Mouse (Mus musculus) v-Abl transformed pro-B cells (cell line): Measurements from ENCODE around the gene Wbp1l.

Source experiments
- in situ Hi-C, 2 experiments: fragments of 400-800 bp; cut with MboI; formaldehyde crosslinking; loops; one replicate each; pipeline ENCODE4 v1.15.1; 2025; ENCODE audit not compliant: unreplicated experiment in 2 of 2

The Wbp1l gene

DNA sequence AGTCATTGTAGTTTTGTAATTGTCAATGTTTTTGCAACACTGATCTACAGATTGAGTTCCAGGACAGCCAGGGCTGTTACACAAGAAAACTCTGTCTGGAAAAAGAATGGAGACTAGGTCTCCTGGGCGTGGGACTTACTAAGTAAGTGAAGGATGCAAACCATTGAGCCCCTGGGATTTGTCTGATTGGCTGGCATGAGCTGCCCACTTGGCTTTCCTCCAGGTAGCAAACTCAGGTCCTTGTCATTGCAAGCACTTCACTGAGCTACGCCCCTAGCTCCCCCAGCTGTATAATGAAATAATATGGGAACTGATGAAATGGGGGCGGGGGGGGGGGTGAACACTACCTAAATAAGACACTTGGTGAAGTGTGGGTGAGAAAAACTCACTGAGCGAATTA lies 94.3 kb downstream of the Wbp1l start:
- in situ Hi-C loops = no loop called here

DNA sequence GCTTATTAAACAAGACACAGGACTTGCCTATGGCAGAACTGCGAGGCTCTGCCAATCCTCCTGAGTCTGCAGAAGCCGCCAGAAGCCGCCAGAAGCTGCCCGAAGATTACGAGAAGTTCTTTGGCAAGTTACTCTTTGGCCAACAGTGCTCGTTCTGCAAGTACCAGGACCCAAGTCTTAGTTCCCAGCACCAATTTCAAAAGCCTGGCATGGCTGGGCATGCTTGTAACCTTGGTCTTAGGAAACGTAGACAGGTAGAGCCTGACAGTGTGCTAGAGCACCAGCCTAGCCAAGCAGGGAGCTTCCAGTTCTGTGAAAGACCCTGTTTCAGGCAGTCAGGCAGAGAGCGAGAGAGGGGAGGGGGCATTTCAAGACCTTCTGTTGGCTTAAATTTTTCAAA lies 97.6 kb downstream of the Wbp1l start:
- in situ Hi-C loops = no loop called here

DNA sequence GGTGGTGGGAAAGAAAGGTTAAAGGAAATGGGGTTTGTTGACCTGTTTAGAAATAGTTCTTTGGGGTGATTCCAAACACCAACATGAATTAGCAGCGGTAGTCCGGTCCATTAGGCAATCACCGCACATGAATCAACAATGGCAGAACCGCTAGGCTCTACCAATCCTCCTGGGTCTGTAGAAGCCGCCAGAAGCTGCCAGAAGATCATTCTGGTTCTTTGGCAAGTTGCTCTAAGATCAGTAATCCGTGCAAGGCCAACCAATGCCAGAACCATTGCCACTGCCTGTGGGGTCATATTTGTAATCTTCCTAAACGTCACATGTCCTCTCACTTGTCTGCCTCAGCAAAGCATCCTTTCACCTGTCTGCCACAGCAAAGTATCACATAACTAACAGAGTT lies 98.1 kb downstream of the Wbp1l start:
- in situ Hi-C loops = no loop called here

DNA sequence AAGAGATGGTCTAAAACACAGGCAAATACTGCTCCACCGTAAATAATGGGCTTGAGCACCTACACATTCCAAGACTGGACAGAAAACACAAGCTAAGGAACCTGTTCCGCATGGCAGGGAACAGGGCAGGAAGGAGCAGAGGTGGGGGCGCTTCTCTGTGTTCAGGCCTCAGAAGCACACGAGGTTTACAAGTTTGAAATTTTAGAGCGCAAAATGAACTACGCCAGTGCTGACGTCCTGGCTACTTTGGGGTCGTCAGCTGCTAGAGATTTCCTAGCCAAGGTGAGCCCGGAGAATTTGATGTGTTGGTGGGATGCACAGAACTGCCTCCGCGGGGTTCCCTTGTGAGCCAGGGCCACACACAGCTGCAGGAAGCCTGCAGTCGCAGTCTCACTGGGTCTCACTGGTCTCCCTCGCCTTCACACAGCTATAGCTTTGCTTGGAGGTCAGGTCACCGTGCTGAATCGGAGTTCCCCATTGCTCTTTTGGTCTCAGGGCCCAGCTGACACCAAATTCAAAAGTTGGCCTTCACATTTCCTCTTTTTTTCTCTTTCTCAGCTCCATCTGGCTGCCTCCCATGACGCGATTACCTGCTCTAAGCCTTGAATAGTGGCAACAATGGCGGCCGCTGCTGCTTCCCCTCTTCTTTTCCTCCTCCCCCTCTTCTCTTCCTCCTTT lies 99.1 kb downstream of the Wbp1l start:
- in situ Hi-C loops = no loop called here

DNA sequence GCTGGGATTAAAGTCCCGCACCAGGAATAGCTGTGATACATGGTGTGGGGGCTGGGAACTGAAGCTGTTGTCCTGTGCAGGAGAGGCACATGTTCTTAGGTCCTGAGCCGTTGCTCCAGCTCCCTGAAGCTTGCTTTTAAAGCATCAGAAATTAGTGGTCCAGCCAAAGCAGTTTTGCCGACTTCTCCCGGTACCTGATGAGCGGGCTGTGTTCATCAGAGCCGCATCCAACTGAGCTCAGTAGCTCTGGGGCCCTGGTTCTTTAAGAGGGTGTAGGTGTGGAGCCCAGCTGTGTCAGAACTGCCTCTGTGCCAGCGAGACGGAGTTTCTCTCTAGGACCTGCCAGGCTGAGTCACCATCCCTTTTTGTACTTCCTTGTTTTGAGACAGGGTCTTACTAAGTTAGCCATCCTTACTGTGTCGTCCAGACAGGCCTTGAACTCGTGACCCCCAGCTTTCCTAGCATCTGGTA lies 100.2 kb downstream of the Wbp1l start:
- in situ Hi-C loops = no loop called here

DNA sequence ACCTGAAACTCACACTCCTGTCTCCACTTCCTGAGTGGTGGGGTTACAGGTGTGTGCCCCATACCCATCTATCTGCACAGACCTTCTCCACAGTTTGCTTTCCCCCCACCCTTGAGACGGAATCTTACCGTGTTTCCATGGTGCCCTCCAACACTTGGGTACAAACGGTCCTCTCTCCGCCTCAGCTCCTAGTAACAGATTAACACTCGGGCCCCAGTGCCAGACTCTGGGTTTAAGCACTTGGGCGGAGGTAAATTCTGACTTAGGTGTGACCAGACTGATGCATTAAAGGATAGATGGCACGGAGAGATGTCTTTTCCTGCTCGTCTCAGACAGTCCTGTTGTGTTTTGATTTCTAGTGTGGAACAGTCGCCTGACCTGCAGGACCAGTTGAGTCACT lies 102.3 kb downstream of the Wbp1l start:
- in situ Hi-C loops = no loop called here

DNA sequence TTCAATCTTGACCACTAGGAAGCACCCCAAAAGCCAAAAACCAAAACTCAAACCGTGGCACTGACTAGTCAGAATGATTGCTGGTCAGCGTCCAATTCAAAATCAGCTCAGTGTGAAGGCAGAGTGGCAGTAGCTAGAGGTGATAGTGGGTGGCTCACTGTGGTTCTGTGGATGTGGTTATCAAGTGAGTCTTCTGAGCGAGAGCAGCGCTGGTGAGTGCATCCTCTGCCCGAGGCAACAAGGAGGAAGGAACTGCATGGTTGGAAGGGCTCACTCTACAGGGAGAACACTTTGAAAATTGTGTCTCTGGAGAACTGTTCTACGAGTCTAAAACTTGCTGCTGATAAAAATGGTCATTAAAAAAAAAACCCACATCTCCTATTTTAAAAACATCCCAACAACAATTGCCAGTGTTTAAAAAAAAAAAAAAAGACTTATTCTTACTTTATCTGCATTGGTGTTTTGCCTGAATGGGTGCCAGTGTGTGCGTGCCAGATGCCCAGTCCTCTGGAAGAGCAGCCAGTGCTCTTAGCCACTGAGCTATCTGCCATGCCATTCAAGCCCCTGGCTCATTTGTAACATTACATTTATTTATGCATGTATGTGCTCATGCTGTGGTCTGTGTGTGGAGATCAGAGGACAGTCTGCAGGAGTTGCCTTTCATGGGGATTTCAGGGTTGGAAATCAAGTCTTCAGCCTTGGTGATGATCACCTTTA lies 107.1 kb downstream of the Wbp1l start:
- in situ Hi-C loops = no loop called here

DNA sequence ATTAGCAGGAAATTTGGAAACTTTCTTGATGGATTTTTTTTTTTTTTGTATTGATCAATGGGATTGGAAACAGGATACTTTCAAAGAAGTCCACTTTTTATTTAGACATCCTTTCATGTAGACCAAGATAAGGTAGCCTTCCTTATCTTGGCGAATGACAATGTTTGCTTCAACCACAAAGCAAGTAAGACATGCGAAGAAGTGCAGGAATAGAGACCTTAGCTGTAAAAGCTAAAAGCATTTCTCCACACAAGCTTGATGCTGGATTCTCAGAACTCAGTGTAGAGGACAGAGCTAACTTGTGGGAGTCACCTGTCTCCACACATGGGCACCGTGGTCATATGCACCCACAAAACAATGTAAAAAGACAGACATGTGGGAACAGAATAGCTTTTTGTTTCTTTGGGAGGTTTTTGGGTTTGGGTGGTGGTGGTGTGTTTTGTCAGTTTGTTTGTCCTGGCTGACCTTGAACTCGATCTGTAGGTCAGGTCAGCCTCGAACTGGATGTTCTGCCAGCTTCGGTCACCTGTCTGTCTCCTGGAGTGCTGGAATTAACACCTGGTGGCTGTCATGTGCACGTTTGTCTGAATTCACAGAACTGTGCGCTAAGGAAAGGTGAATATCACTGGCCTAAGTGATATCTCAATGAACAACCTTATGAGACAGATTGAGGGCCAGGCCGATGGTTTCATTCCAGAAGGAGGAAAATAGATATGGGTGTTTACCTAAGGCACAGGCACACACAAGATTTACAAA lies 107.8 kb downstream of the Wbp1l start:
- in situ Hi-C loops = no loop called here
